Mouse (Mus musculus) heart, postnatal 10 days (tissue): ENCODE results near the gene Crip1. TPM values are rescaled to one million over a fixed set of nuclear protein-coding genes. Genes with fewer than 3 reads are reported as not detected.

ENCODE experiments used
- DNase-seq, 2 experiments: peaks; one replicate each; pipeline ENCODE4 v3.0.0; 2021
- intact Hi-C: fragments of 180-260 bp; cut with DNase I; formaldehyde crosslinking; loops from one replicate; pipeline ENCODE4 v1.15.1; 2025
- total RNA-seq, 2 experiments: library from RNA; stranded (reverse); gene quantifications; 2 replicates each; pipeline ENCODE4 v1.2.3; 2021

The Crip1 gene
- total RNA-seq, 2 experiments from 2014 or later: 260 to 267 TPM

DNA sequence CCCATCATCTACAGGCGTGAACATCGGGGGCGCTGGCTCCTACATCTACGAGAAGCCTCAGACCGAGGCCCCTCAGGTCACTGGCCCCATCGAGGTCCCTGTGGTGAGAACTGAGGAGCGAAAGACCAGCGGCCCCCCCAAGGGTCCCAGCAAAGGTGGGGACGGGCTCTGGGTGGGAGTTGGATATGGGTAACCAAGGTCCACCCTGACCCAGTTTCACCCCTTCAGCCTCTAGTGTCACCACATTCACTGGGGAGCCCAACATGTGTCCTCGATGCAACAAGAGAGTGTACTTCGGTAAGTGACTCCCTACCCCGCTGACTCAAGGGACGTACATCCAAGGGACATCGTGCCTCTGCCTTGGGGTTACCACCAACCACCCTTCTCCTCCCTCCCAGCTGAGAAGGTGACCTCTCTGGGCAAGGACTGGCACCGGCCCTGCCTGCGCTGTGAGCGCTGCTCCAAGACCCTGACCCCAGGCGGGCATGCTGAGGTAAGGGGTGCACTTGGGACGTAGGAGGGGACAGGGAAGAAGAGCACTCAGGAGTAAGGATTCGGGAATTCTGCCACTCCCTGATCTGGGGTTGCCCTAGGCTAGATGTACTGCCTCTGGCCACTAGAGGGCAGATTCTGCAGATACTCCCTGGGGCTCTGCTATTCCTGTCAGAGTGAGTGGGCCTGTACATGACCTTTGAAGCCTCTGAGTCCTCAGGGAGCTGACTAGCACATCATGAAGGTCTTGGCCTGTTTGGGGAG lies 1.9 kb upstream of the Crip1 start:
- intact Hi-C loops: no loop called here
- DNase-seq: peak in 1 of 2 experiments; percentile 72

GRCm38 (mm10) chr12:113144886-113145285 lies 1.2 kb upstream of the Crip1 start:
- intact Hi-C loops: no loop called here
- DNase-seq: no peak

DNA sequence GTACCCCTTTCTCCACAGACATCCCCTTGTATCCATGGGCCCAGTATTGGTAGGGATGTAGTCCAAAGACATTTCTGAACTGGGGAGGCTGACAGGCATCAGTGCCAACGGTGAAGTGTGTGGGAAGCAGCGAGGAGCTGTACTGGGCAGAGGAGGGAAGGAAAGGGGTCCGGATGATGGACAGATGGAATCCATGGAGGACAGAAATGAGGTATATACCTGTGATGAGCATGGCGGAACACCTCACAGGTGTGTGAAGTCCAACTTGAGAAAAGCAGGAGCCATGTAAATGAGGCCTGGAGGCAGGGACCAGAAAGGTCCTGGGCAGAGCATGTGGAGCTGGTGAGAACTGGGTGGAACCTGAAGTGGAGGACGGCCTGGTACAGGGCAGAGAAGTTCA lies 525 bp upstream of the Crip1 start:
- DNase-seq: no peak
- intact Hi-C loops: no loop called here

DNA sequence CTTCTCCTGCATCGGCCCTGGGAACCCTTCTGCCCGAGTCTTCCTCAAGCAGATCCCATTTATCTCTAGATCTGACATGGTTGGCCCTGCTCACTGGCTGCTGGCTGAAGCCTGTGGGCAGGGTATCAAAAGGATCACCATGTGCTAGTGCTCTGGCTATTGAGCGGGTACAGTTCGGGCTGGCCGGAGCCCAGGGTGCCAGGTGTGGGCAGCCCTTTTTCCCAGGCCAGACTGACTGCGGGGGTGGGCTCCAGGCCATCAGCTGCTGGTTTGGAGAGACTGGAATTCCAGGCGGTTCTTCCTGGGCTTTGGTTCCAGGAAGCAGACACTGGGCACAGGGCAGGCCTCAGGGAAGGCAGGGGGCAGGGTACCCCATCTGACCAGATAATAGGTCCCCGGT lies 1.4 kb downstream of the Crip1 start:
- intact Hi-C loops: no loop called here
- DNase-seq: peak in 1 of 2 experiments; percentile 68

DNA sequence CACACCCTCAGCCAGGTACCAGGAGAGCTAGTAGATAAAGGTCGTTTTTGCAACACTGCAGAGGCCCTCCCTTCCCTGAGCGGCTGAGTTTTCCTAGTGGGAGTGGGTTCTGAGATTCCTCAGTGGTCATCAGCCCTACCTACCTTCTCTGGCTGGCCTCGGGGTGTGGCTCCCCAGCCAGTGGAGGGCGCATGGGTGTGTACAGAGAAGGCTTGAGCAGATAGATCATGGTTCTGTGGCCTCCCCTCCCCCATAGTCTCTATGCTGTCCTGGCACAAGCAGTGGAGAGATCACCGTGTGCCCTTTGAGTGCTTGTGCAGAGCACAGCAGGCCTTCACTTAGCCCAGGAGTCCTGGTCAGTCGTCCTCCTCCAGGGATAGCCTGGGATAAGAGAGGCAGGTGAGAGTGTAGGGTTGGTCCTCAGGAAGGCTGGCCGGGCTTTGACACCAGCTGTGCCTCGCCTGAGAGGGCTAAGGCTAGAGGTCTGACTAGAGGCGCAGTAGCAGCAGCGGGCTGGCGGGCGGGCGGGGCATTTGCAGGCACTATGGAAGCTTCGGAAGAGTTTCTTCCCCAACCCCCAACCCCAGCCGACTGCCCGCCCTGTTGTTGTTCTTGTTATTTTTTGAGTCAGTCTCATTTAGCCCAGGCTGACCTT lies 2.4 kb downstream of the Crip1 start:
- peak; percentile 73 to 77 for DNase-seq
- intact Hi-C loops: no loop called here

DNA sequence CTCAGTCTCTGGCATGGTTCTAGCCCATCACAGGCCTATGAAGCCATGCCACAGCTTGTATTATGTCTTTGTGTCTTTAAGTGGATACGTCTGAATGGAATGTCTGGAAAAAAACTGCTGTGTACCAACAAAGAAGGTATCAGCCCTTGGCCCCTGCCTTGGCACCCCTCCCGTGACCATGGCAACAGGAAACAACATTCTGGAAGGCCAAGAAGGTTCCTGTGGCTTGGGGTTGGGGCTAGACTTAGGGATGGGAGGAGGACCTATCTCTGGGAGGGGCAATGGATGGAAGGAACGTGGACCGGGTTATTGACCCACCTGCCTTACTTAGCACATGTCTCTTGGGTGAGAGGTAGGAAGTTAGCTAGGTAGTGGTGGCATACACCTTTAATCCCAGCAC lies 3.2 kb downstream of the Crip1 start:
- intact Hi-C loops: no loop called here
- DNase-seq: peak in 1 of 2 experiments; percentile 56

DNA sequence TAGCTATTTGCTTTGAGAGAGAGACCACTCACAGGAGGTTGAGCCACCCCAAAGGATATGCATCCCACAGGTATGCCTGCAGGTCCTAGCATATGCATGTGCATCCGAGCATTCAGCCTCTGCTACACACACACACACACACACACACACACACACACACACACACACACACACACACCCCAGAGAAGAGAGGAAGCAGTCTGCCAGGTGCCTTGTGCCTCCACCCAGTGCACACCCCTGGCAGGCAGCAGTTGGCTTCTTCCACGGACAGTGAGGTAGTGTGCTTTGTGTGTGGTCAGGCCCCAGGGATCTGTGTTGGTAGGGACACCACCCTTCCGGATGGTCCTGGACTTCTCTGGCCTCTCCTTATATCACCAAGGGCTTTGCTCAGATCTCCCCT lies 3.8 kb downstream of the Crip1 start:
- DNase-seq: peak in 1 of 2 experiments; percentile 27
- intact Hi-C loops: no loop called here

- DNase-seq: peak in 1 of 2 experiments; percentile 14
- intact Hi-C loops: no loop called here
Measured at GRCm38 (mm10) chr12:113150591-113150990, 4.5 kb downstream of the Crip1 start.

DNA sequence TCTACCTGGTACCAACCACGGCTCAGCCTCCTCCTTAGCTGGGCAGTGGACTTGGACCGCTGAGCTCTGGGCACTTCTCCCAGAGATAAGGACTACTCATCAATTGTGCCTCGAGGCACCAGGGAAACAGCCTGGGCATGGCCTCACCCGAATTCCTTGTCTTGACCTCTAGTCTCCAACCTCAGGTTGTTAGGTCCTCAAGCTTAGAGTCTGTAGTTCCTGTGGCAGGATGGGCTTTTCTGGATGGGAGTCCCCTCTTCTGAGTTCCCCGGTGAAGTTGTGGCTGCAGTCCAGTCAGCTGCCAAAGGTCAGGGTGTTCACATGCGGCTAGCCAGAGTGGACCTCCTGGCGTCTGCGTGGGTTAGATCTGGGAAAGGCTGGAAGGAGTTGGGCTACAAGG lies 4.9 kb downstream of the Crip1 start:
- intact Hi-C loops: no loop called here
- peak in 1 of 2 experiments; percentile 50 for DNase-seq

- intact Hi-C loops: no loop called here
- DNase-seq: peak; percentile 70 to 73
Measured at GRCm38 (mm10) chr12:113151661-113152271, 5.7 kb downstream of the Crip1 start.

DNA sequence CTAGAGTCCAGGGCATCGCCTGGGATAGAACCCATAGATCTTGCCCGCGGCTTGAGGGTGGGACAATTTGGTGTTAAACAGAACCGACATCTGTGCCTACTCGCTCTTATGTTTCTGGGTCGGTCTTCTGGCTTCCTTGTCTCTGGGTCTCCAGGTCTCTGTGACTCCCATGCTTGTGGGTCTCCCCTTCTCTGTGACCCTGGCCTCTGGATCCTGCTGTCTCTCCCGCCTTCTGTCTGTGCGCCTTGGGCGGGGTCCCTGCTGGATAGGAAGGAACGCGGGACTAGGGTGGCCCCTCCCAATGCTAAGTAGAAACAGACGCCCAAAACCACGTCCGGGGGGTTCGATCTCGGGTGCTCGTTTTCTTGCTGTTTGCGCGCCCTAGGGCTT lies 6.2 kb downstream of the Crip1 start:
- intact Hi-C loops: no loop called here
- peak in 1 of 2 experiments; percentile 52 for DNase-seq

DNA sequence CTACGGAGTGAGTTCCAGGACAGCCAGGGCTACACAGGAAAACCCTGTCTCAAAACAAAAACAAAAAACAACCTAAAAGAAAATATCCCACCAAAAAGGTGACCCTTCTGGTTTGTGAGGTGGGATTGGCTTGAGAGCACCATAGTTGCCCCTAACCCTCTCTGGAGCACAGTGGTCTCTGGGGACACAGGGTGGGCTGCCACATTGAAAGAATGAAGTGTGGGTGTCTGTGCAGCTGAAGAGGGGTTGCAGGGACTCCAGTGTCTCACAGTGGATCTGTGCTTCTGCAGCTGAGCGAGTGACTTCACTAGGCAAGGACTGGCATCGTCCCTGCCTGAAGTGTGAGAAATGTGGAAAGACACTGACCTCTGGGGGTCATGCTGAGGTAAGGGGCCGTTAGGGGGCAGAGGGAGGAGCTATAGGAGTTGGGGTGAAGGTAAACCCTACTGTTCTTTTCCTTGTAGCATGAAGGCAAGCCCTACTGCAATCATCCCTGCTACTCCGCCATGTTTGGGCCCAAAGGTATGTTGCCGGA lies 6.9 kb downstream of the Crip1 start:
- peak in 1 of 2 experiments; percentile 23 for DNase-seq
- intact Hi-C loops: no loop called here

- intact Hi-C loops: loop anchor here (2.0 kb wide), 1 partner anchor 149 kb away; no protein-coding TSS in a partner anchor
- no peak for DNase-seq
Measured at GRCm38 (mm10) chr12:113153971-113154370, 7.9 kb downstream of the Crip1 start.

DNA sequence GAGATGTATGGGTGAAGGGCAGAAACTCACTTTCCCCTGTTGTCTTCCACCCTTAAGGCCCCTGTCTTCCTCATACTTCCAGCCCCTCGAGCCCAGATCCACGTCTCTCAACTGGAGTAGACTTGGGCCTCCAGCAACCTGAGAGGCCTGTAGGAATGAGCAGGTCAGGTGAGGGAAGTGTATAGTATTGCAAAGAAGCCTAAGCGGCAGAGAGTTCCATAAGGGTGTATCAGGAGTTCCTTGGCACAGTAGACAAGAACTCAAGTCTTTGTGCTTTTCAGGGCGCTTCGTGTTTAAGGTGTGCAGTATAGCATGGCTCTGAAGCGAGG lies 8.6 kb downstream of the Crip1 start:
- DNase-seq: no peak
- intact Hi-C loops: loop anchor here (2.0 to 5.0 kb wide), 2 partner anchors 150 to 197 kb away; no protein-coding TSS in a partner anchor

DNA sequence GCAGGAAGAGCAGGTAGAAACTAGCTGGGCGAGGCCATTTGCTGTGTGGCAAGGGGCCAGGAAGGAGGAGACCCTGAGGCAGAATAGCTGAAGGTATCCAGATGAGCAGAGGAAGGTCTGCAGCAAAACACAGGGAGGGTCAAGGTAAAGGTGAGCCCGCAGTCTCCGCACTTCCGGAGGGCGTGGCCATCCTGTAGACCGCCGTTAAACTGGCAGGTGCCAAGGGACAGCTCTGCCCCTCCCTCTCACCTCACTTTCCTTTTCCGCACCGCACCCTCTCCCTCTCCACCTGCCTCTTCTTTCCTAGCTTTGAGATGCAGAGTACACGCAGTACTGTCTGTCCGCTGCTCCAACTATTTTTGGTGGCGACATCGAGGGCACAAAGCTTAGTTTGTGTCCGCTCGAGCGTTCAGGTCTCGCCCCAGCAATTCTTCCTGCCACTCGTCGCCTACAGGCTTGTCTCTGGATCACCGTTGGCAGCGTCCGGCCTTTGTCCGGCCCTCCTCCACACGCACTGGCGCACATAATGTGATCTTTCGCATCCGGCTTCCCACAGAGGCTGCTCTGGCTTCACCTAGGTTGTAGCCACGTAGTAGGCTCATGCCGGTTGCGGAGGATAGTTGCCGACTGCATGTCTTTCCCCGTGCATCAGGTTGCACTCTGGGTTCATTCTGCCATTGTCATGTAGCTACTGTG lies 9.1 kb downstream of the Crip1 start:
- DNase-seq: peak in 1 of 2 experiments; percentile 70
- intact Hi-C loops: loop anchor here (2.0 to 5.0 kb wide), 2 partner anchors 150 to 198 kb away; no protein-coding TSS in a partner anchor

DNA sequence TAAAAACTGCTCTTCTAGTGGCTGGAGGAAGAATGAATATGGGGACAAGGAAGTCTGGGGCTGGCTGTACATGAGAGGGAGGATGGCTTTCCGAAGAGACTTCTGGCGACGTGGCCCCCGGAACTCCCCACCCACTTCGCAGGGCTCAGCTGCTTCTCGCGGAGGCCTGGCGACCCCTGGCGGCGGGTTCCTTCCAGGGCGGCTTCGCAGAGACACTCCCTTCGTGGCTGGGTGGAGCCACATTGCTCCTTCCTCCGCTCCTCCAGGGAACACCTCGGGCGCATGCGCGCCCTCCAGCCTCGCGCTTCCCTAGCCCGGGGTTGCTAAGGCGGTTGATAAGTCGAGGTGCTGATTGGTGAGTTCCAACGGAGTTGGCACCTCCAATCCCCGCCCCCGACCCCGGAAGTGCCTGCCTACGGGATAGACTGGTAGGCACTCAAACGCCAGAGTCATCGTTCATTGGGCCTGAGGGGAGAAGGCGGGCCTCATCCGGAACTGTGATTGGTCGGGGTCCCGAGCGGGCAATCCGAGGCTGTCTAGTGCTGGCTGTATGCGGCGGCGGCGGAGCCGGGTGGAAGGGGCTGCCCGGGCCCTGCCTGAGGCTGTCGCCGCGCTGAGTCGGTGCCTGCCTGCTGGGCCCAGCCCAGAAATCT lies 9.9 kb downstream of the Crip1 start, which contains the start of gene Tedc1:
Gene Tedc1, plus strand, starts transcription at position 535 of the 653 bp plus-strand sequence.
- intact Hi-C loops: loop anchor here (1.0 to 5.0 kb wide), 3 partner anchors 37 to 199 kb away; no protein-coding TSS in a partner anchor
- peak in 1 of 2 experiments; percentile 100 for DNase-seq

DNA sequence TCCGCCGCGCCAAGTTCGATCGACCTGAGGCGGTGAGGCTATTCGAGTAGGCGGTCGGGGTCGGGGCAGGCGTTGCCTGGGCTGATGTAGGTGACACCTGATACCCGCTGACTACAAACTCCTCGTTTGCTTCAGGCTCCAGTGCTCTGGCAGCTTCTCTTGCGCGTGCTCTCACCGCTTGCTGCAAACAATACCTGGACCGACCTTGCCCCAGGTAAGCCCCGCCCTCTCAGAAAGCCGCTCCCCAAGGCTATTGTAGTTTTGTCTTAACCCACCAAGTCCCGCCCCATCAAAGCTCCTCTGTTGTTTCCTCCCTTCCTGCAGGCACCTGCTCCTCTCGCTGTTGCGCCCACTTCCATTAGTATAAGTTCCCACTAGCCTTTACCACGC lies 10.4 kb downstream of the Crip1 start:
- no peak for DNase-seq
- intact Hi-C loops: loop anchor here (1.0 to 5.0 kb wide), 2 partner anchors 37 to 199 kb away; no protein-coding TSS in a partner anchor

DNA sequence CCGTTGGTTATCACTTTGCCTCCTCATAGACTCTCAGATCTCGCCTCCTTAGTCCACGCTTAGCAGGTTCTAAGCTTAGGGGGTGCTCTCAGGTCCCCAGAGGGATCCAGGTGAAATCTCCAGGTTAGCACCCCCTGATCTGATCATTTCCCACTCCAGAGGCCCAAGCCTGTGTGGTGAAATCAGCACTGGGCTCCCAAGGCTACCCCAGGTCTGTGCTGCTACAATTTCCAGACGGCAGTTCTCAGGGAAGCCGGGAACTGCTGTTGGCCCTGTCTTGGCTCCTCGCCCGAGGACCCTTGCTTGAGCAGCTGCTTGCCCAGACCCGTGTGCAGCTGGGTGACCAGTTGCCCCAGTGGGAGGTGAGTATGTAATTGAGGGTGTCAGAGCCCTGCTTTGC lies 10.9 kb downstream of the Crip1 start:
- intact Hi-C loops: loop anchor here (5.0 kb wide), 1 partner anchor 200 kb away; no protein-coding TSS in a partner anchor
- DNase-seq: peak in 1 of 2 experiments; percentile 14

DNA sequence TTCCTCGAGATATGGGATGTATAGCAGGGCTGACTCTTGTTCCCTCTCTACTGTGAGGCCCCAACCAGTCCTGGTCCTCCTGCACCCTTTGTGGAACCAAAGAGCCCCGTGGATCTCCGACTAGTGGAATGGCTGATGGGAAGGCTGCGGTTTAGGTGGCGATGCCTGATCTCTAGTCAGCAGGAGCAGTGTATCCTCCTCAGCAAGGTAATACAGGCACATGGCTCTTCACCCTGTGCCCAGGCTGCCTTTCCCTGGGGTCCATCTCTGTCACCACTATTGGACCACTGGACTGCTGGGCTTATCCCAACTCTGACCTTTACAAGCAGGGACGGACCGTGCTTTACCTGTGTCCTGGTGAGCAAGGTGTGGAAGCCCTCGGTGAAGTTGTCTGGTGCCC lies 11.4 kb downstream of the Crip1 start:
- DNase-seq: no peak
- intact Hi-C loops: loop anchor here (5.0 kb wide), 1 partner anchor 200 kb away; no protein-coding TSS in a partner anchor

GRCm38 (mm10) chr12:113157971-113158370 lies 11.9 kb downstream of the Crip1 start:
- peak in 1 of 2 experiments; percentile 1 for DNase-seq
- intact Hi-C loops: loop anchor here (5.0 kb wide), 1 partner anchor 201 kb away; no protein-coding TSS in a partner anchor
